ENCODE assay signal across 13 mouse cellular contexts in the genomic region with DNA sequence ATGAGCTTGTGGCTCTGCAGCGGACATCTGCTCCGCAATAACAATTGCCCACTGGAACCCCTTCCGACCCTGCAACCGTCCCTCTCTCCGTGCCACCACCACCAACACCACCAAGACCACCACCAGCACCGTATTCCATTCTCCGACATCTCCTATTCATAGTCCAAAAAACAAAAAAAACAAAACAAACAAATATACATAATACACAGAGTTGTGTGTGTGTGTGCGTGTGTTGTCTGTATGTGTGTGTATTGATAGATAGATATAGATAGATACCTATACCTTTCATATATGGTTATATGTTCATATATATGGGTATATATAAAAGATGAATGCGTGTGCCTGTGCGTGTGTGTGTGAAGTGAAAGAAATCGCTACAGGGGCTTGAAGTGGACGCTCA. TPM values are rescaled to one million over a fixed set of nuclear protein-coding genes. Genes with fewer than 3 reads are reported as not detected.
DNase-seq lines count a peak whose midpoint lies in the region; ATAC-seq and TF ChIP-seq lines count a peak whose summit lies in the region.
"Not testable (repeated sequence)": the region's sequence is repeated elsewhere in the genome, so short reads cannot be mapped to it uniquely, and the experiment has no call there.
"Had no signal": no experiment of that assay in that cellular context is flagged by ENCODE, and none has a peak within 500 bp of the region (broad histone marks: within the 10 kb centered on the region; RNA-seq: fewer than 3 reads in every experiment).

No protein-coding gene starts in this region.

- not testable (repeated sequence) for H3K4me1 ChIP-seq in embryonic facial prominence, embryonic 13.5 days; forebrain, embryonic 16.5 days (replicated peaks; ENCODE audit: control insufficient read depth, insufficient read depth, low read length); heart, embryonic 16.5 days (ENCODE audit: control insufficient read depth, insufficient read depth, low read length); hindbrain, postnatal 0 days (ENCODE audit: insufficient read depth, low read length); limb, embryonic 12.5 days (replicated peaks); lung, embryonic 16.5 days (replicated peaks; ENCODE audit: control insufficient read depth, insufficient read depth, low read length); midbrain, postnatal 0 days (ENCODE audit: insufficient read depth, low read length); stomach, embryonic 16.5 days (ENCODE audit: control insufficient read depth, insufficient read depth, low read length)

- peak overlapping the region; percentile 47 for H3K4me2 ChIP-seq in embryonic facial prominence, embryonic 13.5 days
- H3K4me2 ChIP-seq in forebrain, embryonic 16.5 days (ENCODE audit: low read length): peak overlapping the region; percentile 41
- H3K4me2 ChIP-seq in heart, embryonic 16.5 days (ENCODE audit: low read depth, low read length): peak overlapping the region; percentile 54; the same call in 1 of the 2 replicates
- peak overlapping the region; percentile 14; the same call in 1 of the 2 replicates for H3K4me2 ChIP-seq in hindbrain, postnatal 0 days (ENCODE audit: low read depth, low read length)
- 0 out of 2 replicates have a peak overlapping the region, but pooled peaks have one; percentile 42 for H3K4me2 ChIP-seq in limb, embryonic 12.5 days
- peak overlapping the region; percentile 35 for H3K4me2 ChIP-seq in lung, embryonic 16.5 days (ENCODE audit: low read depth, low read length)
- H3K4me2 ChIP-seq in midbrain, postnatal 0 days (ENCODE audit: low read depth, low read length, poor library complexity, severe bottlenecking): peak overlapping the region; percentile 32; the same call in 1 of the 2 replicates
- H3K4me2 ChIP-seq in stomach, embryonic 16.5 days (ENCODE audit: low read depth, low read length): 0 out of 2 replicates have a peak overlapping the region, but pooled peaks have one; percentile 29

- H3K9ac ChIP-seq in embryonic facial prominence, embryonic 13.5 days; forebrain, embryonic 16.5 days (replicated peaks; ENCODE audit: low read depth, low read length); heart, embryonic 16.5 days (ENCODE audit: low read length); hindbrain, postnatal 0 days (replicated peaks; ENCODE audit: low read length); limb, embryonic 12.5 days (replicated peaks); lung, embryonic 16.5 days (ENCODE audit: low read length); midbrain, postnatal 0 days (replicated peaks; ENCODE audit: low read length, poor library complexity, severe bottlenecking); stomach, embryonic 16.5 days (ENCODE audit: low read length): not testable (repeated sequence)

- H3K27ac ChIP-seq in embryonic facial prominence, embryonic 13.5 days; forebrain, embryonic 16.5 days (ENCODE audit: low read length); heart, embryonic 16.5 days (ENCODE audit: low read length); hindbrain, postnatal 0 days; limb, embryonic 12.5 days; lung, embryonic 16.5 days (ENCODE audit: low read length); midbrain, postnatal 0 days (ENCODE audit: low read depth, low read length); stomach, embryonic 16.5 days (ENCODE audit: low read length): not testable (repeated sequence)

- H3K4me3 ChIP-seq in embryonic facial prominence, embryonic 13.5 days: peak overlapping the region; percentile 28; the same call in 1 of the 2 replicates
- H3K4me3 ChIP-seq in forebrain, embryonic 16.5 days (replicated peaks; ENCODE audit: low read length); limb, embryonic 12.5 days (replicated peaks); stomach, embryonic 16.5 days (replicated peaks; ENCODE audit: low read length): not testable (repeated sequence)
- H3K4me3 ChIP-seq in heart, embryonic 16.5 days (ENCODE audit: low read length): peak overlapping the region; percentile 23; the same call in 1 of the 2 replicates
- H3K4me3 ChIP-seq in hindbrain, postnatal 0 days (ENCODE audit: low read length): peak overlapping the region; percentile 9
- H3K4me3 ChIP-seq in lung, embryonic 16.5 days (ENCODE audit: low read length): peak overlapping the region; percentile 15; the same call in 1 of the 2 replicates
- peak overlapping the region; percentile 19 for H3K4me3 ChIP-seq in midbrain, postnatal 0 days (ENCODE audit: low read depth, low read length)

- DNase-seq in hindbrain, postnatal 0 days (ENCODE audit: low spot score); midbrain, postnatal 0 days (ENCODE audit: low spot score): not testable (repeated sequence)

- H3K9me3 ChIP-seq in embryonic facial prominence, embryonic 13.5 days; forebrain, embryonic 16.5 days (ENCODE audit: control insufficient read depth, low read length); heart, embryonic 16.5 days (replicated peaks; ENCODE audit: control insufficient read depth, low read length); hindbrain, postnatal 0 days (ENCODE audit: low read length); limb, embryonic 12.5 days; lung, embryonic 16.5 days (ENCODE audit: control insufficient read depth, low read length); midbrain, postnatal 0 days (ENCODE audit: low read length); stomach, embryonic 16.5 days (replicated peaks; ENCODE audit: control insufficient read depth, low read length): not testable (repeated sequence)

- not testable (repeated sequence) for ATAC-seq in embryonic facial prominence, embryonic 13.5 days (ENCODE audit: insufficient number of reproducible peaks, insufficient read depth, low FRiP score, low TSS enrichment, low read depth); forebrain, embryonic 16.5 days; heart, embryonic 16.5 days (replicated peaks; ENCODE audit: extremely low read depth, insufficient read depth, low FRiP score); hindbrain, postnatal 0 days; limb, embryonic 12.5 days (ENCODE audit: insufficient number of reproducible peaks, insufficient read depth, low FRiP score, low TSS enrichment, low read depth); lung, embryonic 16.5 days (ENCODE audit: low read depth); midbrain, postnatal 0 days (ENCODE audit: low FRiP score); stomach, embryonic 16.5 days (ENCODE audit: insufficient read depth, low FRiP score)

- not testable (repeated sequence) for H3K36me3 ChIP-seq in embryonic facial prominence, embryonic 13.5 days; forebrain, embryonic 16.5 days (ENCODE audit: control insufficient read depth, insufficient read depth); heart, embryonic 16.5 days (ENCODE audit: control insufficient read depth, insufficient read depth); hindbrain, postnatal 0 days (ENCODE audit: insufficient read depth, low read length); limb, embryonic 12.5 days; lung, embryonic 16.5 days (ENCODE audit: control insufficient read depth, insufficient read depth, low read length); midbrain, postnatal 0 days (ENCODE audit: insufficient read depth, low read length); stomach, embryonic 16.5 days (ENCODE audit: control insufficient read depth, insufficient read depth, low read length)

- TF ChIP-seq CTCF in hindbrain, postnatal 0 days (IDR thresholded peaks at IDR 0.05; ENCODE audit: low read depth); midbrain, postnatal 0 days (IDR thresholded peaks at IDR 0.05): not testable (repeated sequence)

- peaks cover 41% of the 10 kb centered on the region for H3K27me3 ChIP-seq in embryonic facial prominence, embryonic 13.5 days
- H3K27me3 ChIP-seq in forebrain, embryonic 16.5 days (replicated peaks; ENCODE audit: control insufficient read depth, insufficient read depth, low read length): peaks cover 12% of the 10 kb centered on the region; the same call in 1 of the 2 replicates
- H3K27me3 ChIP-seq in heart, embryonic 16.5 days (ENCODE audit: control insufficient read depth, insufficient read depth, low read length): peaks cover 20% of the 10 kb centered on the region
- H3K27me3 ChIP-seq in hindbrain, postnatal 0 days (ENCODE audit: insufficient read depth, low read length); midbrain, postnatal 0 days (ENCODE audit: insufficient read depth, low read length): not testable (repeated sequence)
- H3K27me3 ChIP-seq in limb, embryonic 12.5 days: peaks cover 44% of the 10 kb centered on the region
- H3K27me3 ChIP-seq in lung, embryonic 16.5 days (ENCODE audit: control insufficient read depth, insufficient read depth, low read depth, low read length): peaks cover 22% of the 10 kb centered on the region
- peaks cover 18% of the 10 kb centered on the region for H3K27me3 ChIP-seq in stomach, embryonic 16.5 days (ENCODE audit: control insufficient read depth, insufficient read depth, low read length)

- 24% methylated on average over 12 of the region's 12 CpGs for WGBS in embryonic facial prominence, embryonic 13.5 days
- WGBS in forebrain, embryonic 16.5 days: 23% methylated on average over 11 of the region's 12 CpGs
- WGBS in heart, embryonic 16.5 days: 25% methylated on average over 11 of the region's 12 CpGs
- 20% methylated on average over 11 of the region's 12 CpGs for WGBS in hindbrain, postnatal 0 days
- 23% methylated on average over 12 of the region's 12 CpGs for WGBS in limb, embryonic 12.5 days
- WGBS in lung, embryonic 16.5 days: 20% methylated on average over 11 of the region's 12 CpGs
- WGBS in midbrain, postnatal 0 days: 19% methylated on average over 11 of the region's 12 CpGs
- WGBS in stomach, embryonic 16.5 days: 20% methylated on average over 12 of the region's 12 CpGs

RNA-seq across cellular contexts. Expression of gene Fcgr3, which starts 13.7 kb away (rescaled TPM):
- polyA plus RNA-seq in embryonic facial prominence, embryonic 13.5 days (2015; fragmentation: Nextera tagmentation; extraction: Ambion mirVana): 9.4 and 10.1 TPM in 2 replicates
- polyA plus RNA-seq in forebrain, embryonic 16.5 days (2015; fragmentation: Nextera tagmentation; extraction: Ambion mirVana): 6.7 and 7.6 TPM in 2 replicates
- 10.2 and 10.7 TPM in 2 replicates for polyA plus RNA-seq in heart, embryonic 16.5 days (2015; fragmentation: Nextera tagmentation; extraction: Ambion mirVana)
- total RNA-seq in hindbrain, postnatal 0 days (2014; rRNA removed): 15.2 and 15.9 TPM in 2 replicates
- polyA plus RNA-seq in hindbrain, postnatal 0 days (2015; fragmentation: Nextera tagmentation; extraction: Ambion mirVana): 14.1 and 15.5 TPM in 2 replicates
- 4.5 and 5.3 TPM in 2 replicates for polyA plus RNA-seq in limb, embryonic 12.5 days (2016; fragmentation: Nextera tagmentation; extraction: Ambion mirVana)
- polyA plus RNA-seq in lung, embryonic 16.5 days (2015; fragmentation: Nextera tagmentation; extraction: Ambion mirVana): 12.7 and 19.3 TPM in 2 replicates
- total RNA-seq in midbrain, postnatal 0 days (2014; rRNA removed): 18.1 and 19.8 TPM in 2 replicates
- polyA plus RNA-seq in midbrain, postnatal 0 days (2015; fragmentation: Nextera tagmentation; extraction: Ambion mirVana): 12.8 and 14.2 TPM in 2 replicates
- polyA plus RNA-seq in stomach, embryonic 16.5 days (2015; fragmentation: Nextera tagmentation; extraction: Ambion mirVana): 17.7 and 20.2 TPM in 2 replicates
- polyA plus RNA-seq: C2C12 had no signal

RNA-seq across cellular contexts. Expression of gene Cfap126, which starts 35.3 kb away (rescaled TPM):
- 1.3 and 2.1 TPM in 2 replicates for polyA plus RNA-seq in embryonic facial prominence, embryonic 13.5 days (2015; fragmentation: Nextera tagmentation; extraction: Ambion mirVana)
- 5.3 and 6.4 TPM in 2 replicates for polyA plus RNA-seq in forebrain, embryonic 16.5 days (2015; fragmentation: Nextera tagmentation; extraction: Ambion mirVana)
- 2.9 and 3.5 TPM in 2 replicates for polyA plus RNA-seq in heart, embryonic 16.5 days (2015; fragmentation: Nextera tagmentation; extraction: Ambion mirVana)
- 2.7 and 6.7 TPM in 2 replicates for total RNA-seq in hindbrain, postnatal 0 days (2014; rRNA removed)
- 12.2 and 15.3 TPM in 2 replicates for polyA plus RNA-seq in hindbrain, postnatal 0 days (2015; fragmentation: Nextera tagmentation; extraction: Ambion mirVana)
- 1.5 and 1.6 TPM in 2 replicates for polyA plus RNA-seq in limb, embryonic 12.5 days (2016; fragmentation: Nextera tagmentation; extraction: Ambion mirVana)
- 15.7 and 20.4 TPM in 2 replicates for polyA plus RNA-seq in lung, embryonic 16.5 days (2015; fragmentation: Nextera tagmentation; extraction: Ambion mirVana)
- 0.38 and 1.5 TPM in 2 replicates for total RNA-seq in midbrain, postnatal 0 days (2014; rRNA removed)
- polyA plus RNA-seq in midbrain, postnatal 0 days (2015; fragmentation: Nextera tagmentation; extraction: Ambion mirVana): 6.0 and 8.1 TPM in 2 replicates
- 2.1 and 3.1 TPM in 2 replicates for polyA plus RNA-seq in stomach, embryonic 16.5 days (2015; fragmentation: Nextera tagmentation; extraction: Ambion mirVana)

RNA-seq across cellular contexts. Expression of gene Fcgr4, which starts 59.7 kb away (rescaled TPM):
- polyA plus RNA-seq in embryonic facial prominence, embryonic 13.5 days (2015; fragmentation: Nextera tagmentation; extraction: Ambion mirVana): 0.41 and 0.55 TPM in 2 replicates
- polyA plus RNA-seq in forebrain, embryonic 16.5 days (2015; fragmentation: Nextera tagmentation; extraction: Ambion mirVana): 0.22 and 0.32 TPM in 2 replicates
- polyA plus RNA-seq in heart, embryonic 16.5 days (2015; fragmentation: Nextera tagmentation; extraction: Ambion mirVana): 1.1 and 1.3 TPM in 2 replicates
- 0.58 TPM in 1 of 2 replicates, not detected in the other for total RNA-seq in hindbrain, postnatal 0 days (2014; rRNA removed)
- polyA plus RNA-seq in hindbrain, postnatal 0 days (2015; fragmentation: Nextera tagmentation; extraction: Ambion mirVana): 0.55 and 0.71 TPM in 2 replicates
- polyA plus RNA-seq in limb, embryonic 12.5 days (2016; fragmentation: Nextera tagmentation; extraction: Ambion mirVana): 0.17 and 0.21 TPM in 2 replicates
- polyA plus RNA-seq in lung, embryonic 16.5 days (2015; fragmentation: Nextera tagmentation; extraction: Ambion mirVana): 0.39 and 0.84 TPM in 2 replicates
- 0.57 TPM in 1 of 2 replicates, not detected in the other for total RNA-seq in midbrain, postnatal 0 days (2014; rRNA removed)
- 0.25 and 0.48 TPM in 2 replicates for polyA plus RNA-seq in midbrain, postnatal 0 days (2015; fragmentation: Nextera tagmentation; extraction: Ambion mirVana)
- 0.90 and 1.5 TPM in 2 replicates for polyA plus RNA-seq in stomach, embryonic 16.5 days (2015; fragmentation: Nextera tagmentation; extraction: Ambion mirVana)
- total RNA-seq: gastrocnemius, adult 18-20 months; layer of hippocampus, adult 2 months; left cerebral cortex, adult 18-20 months had no signal
- polyA plus RNA-seq: limb, embryonic 10.5 days had no signal
